Mouse (Mus musculus) activated CD4-positive, CD25-positive, alpha-beta regulatory T cell (primary cell): ENCODE results near the gene Ankrd63. TPM values are rescaled to one million over a fixed set of nuclear protein-coding genes. Genes with fewer than 3 reads are reported as not detected.

Experiments
- polyA plus RNA-seq, 2 experiments: library from polyadenylated mRNA; unstranded; fragments of 100-300 nt; shearing (Covaris generic); gene quantifications; one replicate each; pipeline ENCODE4 v1.2.1; 2017

The Ankrd63 gene
- not detected for polyA plus RNA-seq

DNA sequence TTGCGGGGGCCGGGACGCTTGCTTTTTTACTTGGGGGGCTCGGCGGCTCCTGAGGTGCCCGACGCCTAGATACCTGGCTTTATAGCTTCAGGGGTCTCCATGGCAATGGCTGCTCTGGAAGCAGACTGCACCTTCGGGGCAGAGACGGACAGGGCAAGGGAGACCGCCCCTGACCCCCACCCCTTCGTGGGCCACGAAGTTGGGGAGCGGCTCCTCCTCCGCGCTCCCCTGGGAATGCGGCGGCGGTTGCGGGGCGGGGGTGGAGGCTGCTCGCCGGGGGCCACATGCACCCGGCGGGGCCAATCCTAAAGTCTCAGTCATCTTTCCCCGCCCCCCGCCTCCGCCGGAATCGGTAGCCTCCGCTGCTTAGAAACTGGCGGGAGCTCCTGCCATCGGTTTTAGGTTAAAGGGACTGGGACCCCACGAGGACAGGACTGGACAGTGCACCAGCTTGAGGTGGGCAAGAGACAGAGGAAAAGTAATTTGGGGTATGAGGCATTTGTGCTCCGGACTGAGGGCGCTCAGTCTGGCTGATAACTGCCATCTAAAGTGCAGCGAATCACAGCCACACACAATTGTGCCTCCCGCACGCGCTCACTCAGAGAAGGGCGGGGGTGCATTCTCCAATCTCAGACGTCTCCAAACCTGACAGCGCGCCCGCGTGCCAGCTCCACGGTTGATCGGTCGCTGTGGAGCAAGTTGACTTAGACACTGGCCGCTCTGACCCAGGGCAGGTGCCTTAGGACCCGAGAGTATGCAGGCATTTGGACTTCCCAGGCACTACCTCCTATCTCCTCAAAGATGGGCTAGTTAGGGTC is at the start of gene Ankrd63:
TSS of gene Ankrd63 (minus strand) at position 51 of the 818 bp plus-strand sequence.

DNA sequence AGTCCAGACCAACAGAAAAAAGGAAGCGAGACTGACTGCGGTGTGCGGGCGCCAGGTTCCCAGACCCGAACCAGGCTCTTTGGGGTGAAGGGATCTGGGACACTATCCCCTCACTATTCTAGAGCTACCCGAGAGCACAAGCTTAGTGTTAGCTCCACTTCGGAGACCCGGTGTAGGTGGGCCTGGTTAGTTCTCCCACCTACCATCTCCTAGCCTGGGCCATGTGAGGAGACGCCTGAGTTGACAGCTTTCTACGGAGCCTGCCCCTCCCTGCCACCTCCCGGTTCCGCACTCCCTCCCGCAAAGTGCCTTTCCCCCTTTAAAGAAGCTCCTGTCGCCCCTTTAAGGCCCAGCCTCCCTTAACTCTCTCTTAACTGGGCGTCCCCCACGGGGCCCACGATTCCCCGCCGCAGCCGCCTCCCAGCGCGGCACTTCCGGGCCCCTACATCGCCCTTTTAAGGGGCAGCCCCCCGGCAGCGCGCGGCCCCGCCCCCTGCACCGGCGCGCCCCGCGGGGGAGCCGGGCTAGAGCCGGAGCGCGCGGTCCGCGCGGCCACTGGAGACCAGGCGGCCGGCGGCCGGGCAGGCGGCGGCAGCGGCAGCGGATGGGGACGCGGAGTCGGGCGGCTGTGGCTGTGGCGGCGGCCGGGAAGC is 41.6 kb upstream of the Ankrd63 start, which contains the start of gene Inafm2:
TSS of gene Inafm2 (plus strand) at position 527 of the 653 bp plus-strand sequence.

DNA sequence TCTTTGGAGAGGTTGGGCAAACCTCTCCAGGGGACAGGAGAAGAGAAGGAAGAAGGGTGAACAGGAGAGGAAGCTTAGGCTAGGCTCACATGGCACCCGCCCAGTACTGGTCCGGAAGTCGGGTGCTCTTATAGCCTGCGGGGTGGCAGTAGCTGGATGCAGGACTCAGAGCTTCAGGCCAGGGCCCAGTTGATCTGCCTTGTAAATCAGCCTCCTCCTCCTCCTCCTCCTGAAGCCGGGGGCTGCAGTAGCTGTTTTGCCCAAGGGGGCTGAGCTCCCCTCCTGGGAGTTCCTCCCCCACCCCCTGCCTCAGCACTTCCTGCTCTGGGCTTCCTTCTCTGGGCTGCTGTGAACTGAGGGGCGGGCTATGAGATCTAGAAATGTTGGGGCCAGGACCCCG is 24.6 kb upstream of the Ankrd63 start, which contains the start of gene Plcb2:
TSS of gene Plcb2 (minus strand) at position 102 of the 400 bp plus-strand sequence.

DNA sequence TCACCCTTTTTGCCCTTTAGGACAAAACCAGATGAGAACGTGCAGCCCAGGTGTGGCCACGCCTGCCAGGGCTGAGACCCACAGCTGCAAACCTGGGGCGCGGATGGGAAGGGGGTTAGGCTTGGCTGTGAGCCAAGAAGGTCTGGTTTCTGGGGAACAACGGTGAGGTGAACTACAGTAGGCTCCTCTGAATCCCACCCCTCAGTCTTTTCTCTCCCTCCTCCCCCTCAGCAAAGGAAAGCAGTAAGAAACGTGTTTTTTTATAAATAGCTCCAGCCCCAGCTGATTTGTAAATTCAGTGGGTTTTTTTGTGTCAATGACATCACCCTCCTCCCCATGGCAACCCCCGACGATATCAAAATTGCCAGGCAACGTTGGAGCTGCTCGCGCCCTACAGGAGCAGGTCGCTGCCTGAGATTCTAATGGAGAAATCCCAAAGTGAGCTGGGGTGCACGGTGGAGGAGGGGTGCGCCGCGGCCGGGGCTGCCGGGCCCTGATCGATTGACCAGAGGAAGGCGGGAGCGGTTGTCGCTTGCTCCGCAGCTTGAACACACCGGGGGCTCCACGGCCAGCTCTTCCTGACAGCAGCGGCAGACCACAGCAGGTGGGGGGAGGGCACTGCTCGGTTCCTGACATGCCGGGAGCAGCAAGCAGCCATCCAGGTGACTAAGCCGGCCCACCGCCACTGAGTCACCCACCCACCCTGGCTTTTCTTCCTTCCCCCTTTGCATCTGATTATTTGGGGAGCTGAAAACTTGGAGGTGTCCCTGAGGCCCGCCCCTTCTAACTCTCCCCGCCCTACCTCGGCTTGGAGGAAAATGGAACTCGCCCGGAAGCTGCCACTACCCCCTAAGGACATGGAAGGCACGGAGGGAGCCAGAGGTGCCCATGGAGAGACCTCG is 40.6 kb downstream of the Ankrd63 start, which contains the start of gene Pak6:
TSS of gene Pak6 (plus strand) at position 402 of the 902 bp plus-strand sequence.

Other genes starting within 250 kb of the Ankrd63 start
- 100 to 1,000 TPM; 306 to 343 TPM for gene Srp14, start 224.3 kb downstream of the Ankrd63 start, polyA plus RNA-seq
- 1 to 10 TPM in 1 of 2 experiments, under 1 TPM in 1; 0.88 to 1.4 TPM for gene Bmf, start 154.3 kb downstream of the Ankrd63 start, polyA plus RNA-seq
- 10 to 100 TPM; 12.7 to 14.1 TPM for gene Bub1b, start 105.8 kb downstream of the Ankrd63 start, polyA plus RNA-seq
- gene Pak6, start 40.7 kb downstream of the Ankrd63 start, polyA plus RNA-seq: under 1 TPM in 1 of 2 experiments, not detected in 1; 0.82 TPM
- 10 to 100 TPM; 22.4 to 29.1 TPM for gene Plcb2, start 24.5 kb upstream of the Ankrd63 start, polyA plus RNA-seq
- gene Inafm2, start 41.8 kb upstream of the Ankrd63 start, polyA plus RNA-seq: 1 to 10 TPM; 5.0 to 9.6 TPM
- gene Ccdc9b, start 58.7 kb upstream of the Ankrd63 start, polyA plus RNA-seq: under 1 TPM in 1 of 2 experiments, not detected in 1; 0.48 TPM
- gene Phgr1, start 68.8 kb upstream of the Ankrd63 start, polyA plus RNA-seq: not detected
- under 1 TPM in 1 of 2 experiments, not detected in 1; 0.17 TPM for gene Disp2, start 75.8 kb upstream of the Ankrd63 start, polyA plus RNA-seq
- 10 to 100 TPM; 14.6 to 20.5 TPM for gene Knstrn, start 110.0 kb upstream of the Ankrd63 start, polyA plus RNA-seq
- 10 to 100 TPM; 49.2 to 54.3 TPM for gene Ivd, start 158.0 kb upstream of the Ankrd63 start, polyA plus RNA-seq
- 10 to 100 TPM; 11.0 to 16.9 TPM for gene Bahd1, start 196.4 kb upstream of the Ankrd63 start, polyA plus RNA-seq
- gene Chst14, start 222.5 kb upstream of the Ankrd63 start, polyA plus RNA-seq: 1 to 10 TPM; 6.2 to 7.1 TPM